Mouse (Mus musculus) spleen, postnatal 4 days (tissue): ENCODE results near the gene Tgfa.

Experiments
- DNase-seq, 2 experiments: peaks; one replicate each; pipeline ENCODE4 v3.0.0; 2022; ENCODE audit warnings: low spot score in 2 of 2

Tgfa gene

GRCm38 (mm10) chr6:86293301-86293700 is 98.3 kb downstream of the Tgfa start:
- no peak for DNase-seq

GRCm38 (mm10) chr6:86295451-86295850 is 100.4 kb downstream of the Tgfa start:
- DNase-seq, result no peak

GRCm38 (mm10) chr6:86296126-86296525 is 101.1 kb downstream of the Tgfa start:
- no peak for DNase-seq

- DNase-seq, result no peak
These were observed 101.9 kb downstream of the Tgfa start for GRCm38 (mm10) chr6:86296938-86297337.

GRCm38 (mm10) chr6:86298961-86299360 is 103.9 kb downstream of the Tgfa start:
- DNase-seq, result no peak

- DNase-seq, result no peak
These were observed 104.4 kb downstream of the Tgfa start for GRCm38 (mm10) chr6:86299381-86299780.

GRCm38 (mm10) chr6:86305680-86306079 is 110.7 kb downstream of the Tgfa start:
- no peak for DNase-seq

GRCm38 (mm10) chr6:86314011-86314410 is 119.0 kb downstream of the Tgfa start:
- DNase-seq, result no peak

- DNase-seq, result no peak
These were observed 122.0 kb downstream of the Tgfa start for GRCm38 (mm10) chr6:86317066-86317465.

GRCm38 (mm10) chr6:86318855-86319254 is 123.8 kb downstream of the Tgfa start:
- no peak for DNase-seq

GRCm38 (mm10) chr6:86322031-86322563 is 127.1 kb downstream of the Tgfa start:
- DNase-seq, result no peak

- DNase-seq, result no peak
These were observed 128.0 kb downstream of the Tgfa start for GRCm38 (mm10) chr6:86322991-86323390.

- no peak for DNase-seq
These were observed 129.4 kb downstream of the Tgfa start for GRCm38 (mm10) chr6:86324400-86324799.
